Mouse (Mus musculus): ENCODE data around the gene Angptl2.

Angptl2 gene

GRCm38 (mm10) chr2:33200368-33201068, 15.4 kb upstream of the Angptl2 start:
- in situ Hi-C loops (cut with MboI, MseI), result no loop called here

GRCm38 (mm10) chr2:33203284-33203683, 12.6 kb upstream of the Angptl2 start:
- in situ Hi-C loops (cut with MboI, MseI), result no loop called here

GRCm38 (mm10) chr2:33204980-33205379, 10.9 kb upstream of the Angptl2 start:
- in situ Hi-C loops (cut with MboI, MseI), result no loop called here

GRCm38 (mm10) chr2:33205939-33206525, 9.8 kb upstream of the Angptl2 start:
- in situ Hi-C loops (cut with MboI, MseI), result no loop called here

- in situ Hi-C loops (cut with MboI, MseI), result no loop called here
Observed at GRCm38 (mm10) chr2:33207069-33207468, 8.8 kb upstream of the Angptl2 start.

GRCm38 (mm10) chr2:33208134-33208533, 7.7 kb upstream of the Angptl2 start:
- in situ Hi-C loops (cut with MboI, MseI), result no loop called here

- in situ Hi-C loops (cut with MboI, MseI), result loop anchor here in 1 of 2 experiments (10.0 kb wide), 1 partner anchor 46 kb away; no protein-coding TSS in a partner anchor
Observed at GRCm38 (mm10) chr2:33210841-33211240, 5.0 kb upstream of the Angptl2 start.

- in situ Hi-C loops (cut with MboI, MseI), result loop anchor here in 1 of 2 experiments (10.0 kb wide), 1 partner anchor 46 kb away; no protein-coding TSS in a partner anchor
Observed at GRCm38 (mm10) chr2:33211263-33211662, 4.6 kb upstream of the Angptl2 start.

GRCm38 (mm10) chr2:33215177-33215699, 631 bp upstream of the Angptl2 start:
- in situ Hi-C loops (cut with MboI, MseI), result loop anchor here in 1 of 2 experiments (5.0 to 10.0 kb wide), 2 partner anchors 50 to 328 kb away; no protein-coding TSS in a partner anchor

GRCm38 (mm10) chr2:33216645-33217424, 966 bp downstream of the Angptl2 start:
- in situ Hi-C loops (cut with MboI, MseI), result loop anchor here in 1 of 2 experiments (5.0 to 10.0 kb wide), 2 partner anchors 52 to 330 kb away; no protein-coding TSS in a partner anchor

GRCm38 (mm10) chr2:33217425-33217794, 1.5 kb downstream of the Angptl2 start:
- in situ Hi-C loops (cut with MboI, MseI), result loop anchor here in 1 of 2 experiments (5.0 to 10.0 kb wide), 2 partner anchors 53 to 330 kb away; no protein-coding TSS in a partner anchor

GRCm38 (mm10) chr2:33218903-33219625, 3.2 kb downstream of the Angptl2 start:
- in situ Hi-C loops (cut with MboI, MseI), result loop anchor here in 1 of 2 experiments (5.0 to 10.0 kb wide), 2 partner anchors 54 to 332 kb away; no protein-coding TSS in a partner anchor

- in situ Hi-C loops (cut with MboI, MseI), result loop anchor here in 1 of 2 experiments (5.0 to 10.0 kb wide), 2 partner anchors 55 to 332 kb away; no protein-coding TSS in a partner anchor
Observed at GRCm38 (mm10) chr2:33219637-33220036, 3.8 kb downstream of the Angptl2 start.

- in situ Hi-C loops (cut with MboI, MseI), result no loop called here
Observed at GRCm38 (mm10) chr2:33220246-33220645, 4.4 kb downstream of the Angptl2 start.

GRCm38 (mm10) chr2:33220674-33221338, 4.9 kb downstream of the Angptl2 start:
- in situ Hi-C loops (cut with MboI, MseI), result no loop called here

- in situ Hi-C loops (cut with MboI, MseI), result no loop called here
Observed at GRCm38 (mm10) chr2:33221339-33221900, 5.6 kb downstream of the Angptl2 start.

- in situ Hi-C loops (cut with MboI, MseI), result no loop called here
Observed at GRCm38 (mm10) chr2:33222480-33222879, 6.6 kb downstream of the Angptl2 start.

GRCm38 (mm10) chr2:33223656-33224358, 7.9 kb downstream of the Angptl2 start:
- in situ Hi-C loops (cut with MboI, MseI), result no loop called here

- in situ Hi-C loops (cut with MboI, MseI), result no loop called here
Observed at GRCm38 (mm10) chr2:33225921-33226320, 10.1 kb downstream of the Angptl2 start.
